Mouse (Mus musculus) hindbrain, postnatal 0 days (tissue): ENCODE data around the gene Gm28043. TPM values are rescaled to one million over a fixed set of nuclear protein-coding genes. Genes with fewer than 3 reads are reported as not detected.
A peak's percentile ranks its signal among the peaks of the same experiment; 100 is the strongest.
"Not testable (repeated sequence)": the region's sequence is repeated elsewhere in the genome, so short reads cannot be mapped to it uniquely, and the experiment has no call there.

ENCODE experiments used
- ATAC-seq: fragments of 200-750 bp; cut with Nextera tagmentation; 2 replicates; pipeline ENCODE4 v1.8.0; 2017; ENCODE audit warnings: mild to moderate bottlenecking, moderate TSS enrichment, moderate library complexity
- DNase-seq: peaks from one replicate; pipeline ENCODE4 v3.0.0-alpha.2; 2015; ENCODE audit warnings: low spot score
- H3K27ac ChIP-seq: fragments of 300-500 bp; sonication (generic); 2 replicates; pipeline ENCODE4 v1.5.1; 2014; ENCODE audit warnings: mild to moderate bottlenecking
- H3K27me3 ChIP-seq: fragments of 300-500 bp; sonication (generic); 2 replicates; pipeline ENCODE4 v1.6.1; 2014; ENCODE audit warnings: low read length, mixed read lengths; ENCODE audit not compliant: insufficient read depth
- H3K36me3 ChIP-seq: fragments of 300-500 bp; sonication (generic); 2 replicates; pipeline ENCODE4 v1.6.1; 2014; ENCODE audit warnings: low read length, mixed read lengths; ENCODE audit not compliant: insufficient read depth
- H3K4me1 ChIP-seq: fragments of 300-500 bp; sonication (generic); 2 replicates; pipeline ENCODE4 v1.6.1; 2014; ENCODE audit warnings: antibody characterized with exemption, low read length, mixed read lengths; ENCODE audit not compliant: insufficient read depth
- H3K4me2 ChIP-seq: fragments of 300-500 bp; sonication (generic); 2 replicates; pipeline ENCODE4 v1.6.1; 2014; ENCODE audit warnings: low read depth, mild to moderate bottlenecking, low read length, moderate library complexity, mixed read lengths
- H3K4me3 ChIP-seq: fragments of 300-500 bp; sonication (generic); 2 replicates; pipeline ENCODE4 v1.5.1; 2014; ENCODE audit warnings: low read length
- H3K9ac ChIP-seq: fragments of 300-500 bp; sonication (generic); replicated peaks from 2 replicates; pipeline ENCODE4 v1.6.1; 2014; ENCODE audit warnings: mild to moderate bottlenecking, low read length, moderate library complexity, mixed read lengths
- H3K9me3 ChIP-seq: fragments of 300-500 bp; sonication (generic); 2 replicates; pipeline ENCODE4 v1.6.1; 2016; ENCODE audit warnings: low read length, mixed read lengths
- CTCF ChIP-seq: IDR thresholded peaks from 2 replicates; pipeline ENCODE4 v1.5.1; 2016; ENCODE audit warnings: antibody characterized with exemption, control low read depth, low read depth
- WGBS: fragments of 180-500 bp; shearing (Covaris S2); extraction: QIAGEN DNeasy Blood & Tissue Kit; methylation state at CpG from one replicate; pipeline ENCODE4 v1.1.7; 2014; 5-methylcytosine and 5-hydroxymethylcytosine counted together
- polyA plus RNA-seq: library from polyadenylated mRNA; unstranded; fragments of >200 nt; fragmentation: Nextera tagmentation; extraction: Ambion mirVana; gene quantifications from 2 replicates; pipeline ENCODE4 v1.2.1, GENCODE M21; 2015
- total RNA-seq: library from RNA; depleted of rRNA; stranded (reverse); fragments of >200 nt; gene quantifications from 2 replicates; pipeline ENCODE4 v1.2.3, GENCODE M21; 2014

Gm28043 gene
- total and polyA plus RNA-seq, 2 experiments from 2014 or later, result 1.9 to 2.6 TPM

DNA sequence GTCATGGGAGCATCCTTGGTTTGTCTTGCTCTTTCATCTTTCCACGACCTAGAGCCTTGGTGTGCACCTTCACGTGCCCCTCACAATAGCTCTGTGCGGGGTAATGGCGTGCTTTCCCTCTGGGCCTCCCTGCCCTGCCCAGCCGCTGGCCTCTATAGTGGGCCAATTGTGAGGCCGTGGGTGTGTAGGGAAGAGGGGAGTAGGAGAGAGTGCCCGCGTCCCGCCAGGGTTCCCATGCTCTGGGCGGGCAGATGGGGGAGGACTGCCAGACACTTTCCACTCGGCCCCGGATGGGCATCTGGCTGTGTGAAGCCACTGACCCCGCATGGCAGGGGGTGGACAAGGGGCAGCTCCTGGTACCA, 17.9 kb upstream of the Gm28043 start:
- H3K27me3 ChIP-seq, result no peaks in the 10 kb centered on the region
- H3K9ac ChIP-seq, result no peak overlapping the region
- peaks cover 20% of the 10 kb centered on the region for H3K36me3 ChIP-seq
- H3K4me3 ChIP-seq, result no peak overlapping the region
- WGBS, result 49% methylated on average over 13 of the region's 13 CpGs
- no peak overlapping the region for H3K4me2 ChIP-seq
- ATAC-seq (no peak), DNase-seq (no peak)
- no peaks in the 10 kb centered on the region for H3K4me1 ChIP-seq
- no peak overlapping the region for H3K27ac ChIP-seq
- no peak for TF ChIP-seq CTCF
- H3K9me3 ChIP-seq, result no peaks in the 10 kb centered on the region

GRCm38 (mm10) chr17:29599051-29599450, 15.6 kb upstream of the Gm28043 start:
- peaks cover 20% of the 10 kb centered on the region for H3K36me3 ChIP-seq
- 86% methylated on average over 14 of the region's 14 CpGs for WGBS

GRCm38 (mm10) chr17:29599537-29599936, 15.1 kb upstream of the Gm28043 start:
- Histone ChIP-seq H3K9ac (no peak overlapping the region), H3K27me3 (no peaks in the 10 kb centered on the region), H3K4me1 (no peaks in the 10 kb centered on the region), H3K27ac (no peak overlapping the region), H3K4me2 (no peak overlapping the region), H3K9me3 (no peaks in the 10 kb centered on the region), H3K4me3 (no peak overlapping the region), H3K36me3 (peaks cover 17% of the 10 kb centered on the region)
- ATAC-seq (no peak), DNase-seq (no peak)
- no peak for TF ChIP-seq CTCF
- WGBS, result 86% methylated on average over 8 of the region's 8 CpGs

More at GRCm38 (mm10) chr17:29599051-29599450, 15.6 kb upstream of the Gm28043 start:
- Histone ChIP-seq H3K9me3 (no peaks in the 10 kb centered on the region), H3K27ac (no peak overlapping the region), H3K4me2 (no peak overlapping the region), H3K4me3 (no peak overlapping the region), H3K4me1 (no peaks in the 10 kb centered on the region), H3K9ac (no peak overlapping the region), H3K27me3 (no peaks in the 10 kb centered on the region)
- ATAC-seq (no peak), DNase-seq (no peak)
- no peak for TF ChIP-seq CTCF

DNA sequence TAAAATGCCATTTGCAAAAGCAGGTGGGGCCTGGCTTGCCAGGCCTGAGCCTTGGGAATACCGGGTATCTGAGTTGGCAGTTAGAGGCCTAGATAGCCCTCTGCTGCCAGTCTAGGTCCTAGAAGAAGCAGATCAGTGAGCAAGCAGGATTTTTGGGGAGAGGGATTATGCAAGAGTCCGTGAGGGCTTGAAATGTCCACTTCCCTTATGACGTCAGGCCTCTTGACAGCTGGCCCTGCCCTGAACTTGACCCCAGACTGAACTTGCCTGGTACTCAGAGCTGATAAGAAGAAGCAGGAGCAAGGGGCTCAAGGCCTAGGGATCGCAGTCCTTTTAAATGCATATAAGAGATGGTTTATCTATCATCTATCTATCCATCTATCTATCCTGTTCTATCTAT, 13.3 kb upstream of the Gm28043 start:
- Histone ChIP-seq H3K9ac (no peak overlapping the region), H3K4me3 (no peak overlapping the region), H3K27ac (no peak overlapping the region), H3K27me3 (no peaks in the 10 kb centered on the region), H3K36me3 (peaks cover 16% of the 10 kb centered on the region), H3K9me3 (no peaks in the 10 kb centered on the region), H3K4me1 (no peaks in the 10 kb centered on the region), H3K4me2 (no peak overlapping the region)
- 82% methylated on average over 4 of the region's 4 CpGs for WGBS
- no peak for ATAC-seq
- DNase-seq, result no peak
- no peak for TF ChIP-seq CTCF

- no peaks in the 10 kb centered on the region for H3K9me3 ChIP-seq
- H3K36me3 ChIP-seq, result peaks cover 16% of the 10 kb centered on the region
- peak; percentile 97 for TF ChIP-seq CTCF
- ATAC-seq (peak; percentile 66; the same call in 1 of the 2 replicates), DNase-seq (peak; percentile 89)
- no peak overlapping the region for H3K9ac ChIP-seq
- no peak overlapping the region for H3K4me3 ChIP-seq
- WGBS, result 22% methylated on average over 6 of the region's 6 CpGs
- H3K27ac ChIP-seq, result no peak overlapping the region
- H3K27me3 ChIP-seq, result no peaks in the 10 kb centered on the region
- H3K4me2 ChIP-seq, result no peak overlapping the region
- H3K4me1 ChIP-seq, result no peaks in the 10 kb centered on the region
Measured at GRCm38 (mm10) chr17:29603283-29603682, 11.4 kb upstream of the Gm28043 start.

DNA sequence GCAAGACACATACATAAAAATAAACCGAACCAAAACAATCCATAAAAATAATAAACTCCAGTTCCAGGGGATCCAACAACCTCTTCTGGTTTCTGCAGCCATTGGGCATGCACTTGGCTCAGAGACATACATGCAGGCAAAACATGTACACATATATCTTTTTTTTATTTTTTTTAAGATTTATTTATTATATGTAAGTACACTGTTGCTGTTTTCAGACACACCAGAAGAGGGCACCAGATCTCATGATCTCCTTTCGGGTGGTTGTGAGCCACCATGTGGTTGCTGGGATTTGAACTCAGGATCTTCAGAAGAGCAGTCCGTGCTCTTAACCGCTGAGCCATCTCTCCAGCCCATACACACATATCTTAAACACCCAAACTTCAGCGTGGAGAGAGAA, 1.2 kb upstream of the Gm28043 start:
- ATAC-seq, result not testable (repeated sequence)

GRCm38 (mm10) chr17:29615024-29615551, 412 bp downstream of the Gm28043 start:
- ATAC-seq, result peak; percentile 63
- Histone ChIP-seq H3K9me3 (no peaks in the 10 kb centered on the region), H3K4me1 (peaks cover 18% of the 10 kb centered on the region), H3K9ac (peak overlapping the region; percentile 99), H3K4me2 (peak overlapping the region; percentile 74), H3K36me3 (no peaks in the 10 kb centered on the region; the same call in 1 of the 2 replicates), H3K27me3 (no peaks in the 10 kb centered on the region), H3K27ac (peak overlapping the region; percentile 98), H3K4me3 (peak overlapping the region; percentile 100)
- no peak for TF ChIP-seq CTCF
- WGBS, result under 1% methylated on average over 43 of the region's 43 CpGs
- peak; percentile 13 for DNase-seq

More for the DNA sequence above, 1.2 kb upstream of the Gm28043 start:
- H3K4me3 ChIP-seq, DNase-seq, H3K4me2 ChIP-seq, H3K27me3 ChIP-seq, H3K9ac ChIP-seq, H3K36me3 ChIP-seq, H3K9me3 ChIP-seq, H3K27ac ChIP-seq: not testable (repeated sequence)
- peak; percentile 22; the same call in 1 of the 2 replicates for TF ChIP-seq CTCF
- peaks cover 18% of the 10 kb centered on the region for H3K4me1 ChIP-seq
- 82% methylated on average over 5 of the region's 5 CpGs for WGBS
